Mouse (Mus musculus) macrophage (primary cell): Measurements from ENCODE around the gene Nt5c2. TPM values are rescaled to one million over a fixed set of nuclear protein-coding genes. Genes with fewer than 3 reads are reported as not detected.

ENCODE experiments used
- H3K27ac ChIP-seq: fragments of 350-480 bp; formaldehyde crosslinking; 2 replicates; pipeline ENCODE4 v1.9.0; 2021
- H3K36me3 ChIP-seq: fragments of 350-480 bp; formaldehyde crosslinking; 2 replicates; pipeline ENCODE4 v1.9.0; 2021; ENCODE audit errors: inconsistent target
- H3K4me3 ChIP-seq: fragments of 350-480 bp; formaldehyde crosslinking; 2 replicates; pipeline ENCODE4 v1.9.0; 2021; ENCODE audit errors: inconsistent target
- H3K79me2 ChIP-seq: fragments of 350-480 bp; formaldehyde crosslinking; 2 replicates; pipeline ENCODE4 v1.9.0; 2021; ENCODE audit errors: inconsistent target
- WGBS: methylation state at CpG from one replicate; pipeline ENCODE4 v1.1.7; 2026; ENCODE audit warnings: inconsistent platforms; ENCODE audit not compliant: missing documents; 5-methylcytosine and 5-hydroxymethylcytosine counted together
- polyA plus RNA-seq: library from polyadenylated mRNA; stranded (reverse); fragments of 250-400 nt; gene quantifications from 3 replicates; pipeline ENCODE4 v1.2.4, GENCODE M21; 2018; ENCODE audit warnings: inconsistent platforms

The Nt5c2 gene
- polyA plus RNA-seq, 1 experiment from 2014 or later = 47.8 TPM

DNA sequence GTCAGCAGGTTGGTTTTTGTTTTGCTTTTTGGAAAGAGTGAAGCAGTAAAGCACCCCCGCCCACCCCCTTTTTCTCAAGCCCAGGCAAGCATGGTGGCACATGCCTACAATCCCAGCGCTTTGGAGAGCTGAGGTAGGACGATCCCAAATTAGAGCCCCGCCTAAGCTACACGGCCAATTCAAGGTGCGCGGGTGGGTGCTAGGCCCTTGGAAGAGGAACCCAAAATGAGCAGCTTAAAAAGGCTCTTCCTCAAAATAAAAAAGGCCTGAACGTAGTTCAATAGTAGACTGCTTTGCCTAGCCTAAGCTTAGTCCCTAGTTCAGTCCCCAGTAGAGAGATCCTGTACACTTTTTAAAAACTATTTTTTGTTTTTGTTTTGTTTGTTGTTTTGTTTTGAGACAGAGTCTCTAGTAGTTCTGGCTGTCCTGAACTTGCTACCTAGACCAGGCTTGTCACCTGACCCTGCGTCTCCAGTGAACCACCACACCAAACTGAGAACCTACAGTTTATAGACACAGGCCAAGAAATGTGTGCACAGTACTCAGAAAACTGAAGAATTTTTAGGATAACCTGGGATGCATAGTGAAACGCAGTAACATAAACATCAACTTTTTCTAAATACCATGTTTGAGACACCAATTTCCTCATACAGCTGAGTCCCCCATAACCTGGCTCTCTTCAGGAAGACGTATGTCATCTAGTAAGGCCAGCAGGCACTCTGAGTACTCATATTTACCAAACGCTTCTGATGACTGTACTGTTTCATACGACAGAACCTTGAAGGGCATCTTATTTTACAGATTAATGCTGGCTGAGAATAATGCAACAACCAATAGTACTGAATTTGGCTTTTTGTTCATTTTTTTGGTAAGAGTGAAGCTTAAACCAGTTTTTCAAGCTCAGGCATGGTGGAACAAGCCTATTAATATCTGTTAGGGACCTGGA is 54.6 kb downstream of the Nt5c2 start:
- Histone ChIP-seq H3K36me3 (no peaks in the 10 kb centered on the region), H3K4me3 (peak overlapping the region; percentile 64), H3K27ac (peak overlapping the region; percentile 81), H3K79me2 (peaks cover 63% of the 10 kb centered on the region)
- WGBS = 20% methylated on average over 13 of the region's 13 CpGs

DNA sequence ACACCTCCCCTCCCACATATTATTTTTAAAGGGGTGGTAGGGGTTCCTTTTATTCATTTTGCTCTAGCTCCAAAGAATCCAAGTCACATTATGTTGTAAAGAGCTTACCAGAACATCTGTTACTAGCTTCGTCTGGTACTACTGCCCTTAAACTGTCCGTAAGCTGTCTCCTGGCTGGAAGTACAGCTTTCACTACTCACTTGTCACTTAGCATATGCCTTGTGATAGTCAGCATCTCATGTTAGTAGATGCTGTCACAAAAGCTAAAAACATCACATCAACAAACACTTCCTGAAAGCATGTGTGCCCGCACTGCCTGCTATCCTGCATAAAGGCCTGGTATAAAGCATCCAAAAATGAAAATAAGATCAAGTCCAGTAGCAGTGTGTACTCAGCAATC is 55.4 kb downstream of the Nt5c2 start:
- 75% methylated on average over 3 of the region's 3 CpGs for WGBS
- Histone ChIP-seq H3K79me2 (peaks cover 71% of the 10 kb centered on the region), H3K4me3 (peak overlapping the region; percentile 64; the same call in 1 of the 2 replicates), H3K36me3 (no peaks in the 10 kb centered on the region), H3K27ac (peak overlapping the region; percentile 81; the same call in 1 of the 2 replicates)

DNA sequence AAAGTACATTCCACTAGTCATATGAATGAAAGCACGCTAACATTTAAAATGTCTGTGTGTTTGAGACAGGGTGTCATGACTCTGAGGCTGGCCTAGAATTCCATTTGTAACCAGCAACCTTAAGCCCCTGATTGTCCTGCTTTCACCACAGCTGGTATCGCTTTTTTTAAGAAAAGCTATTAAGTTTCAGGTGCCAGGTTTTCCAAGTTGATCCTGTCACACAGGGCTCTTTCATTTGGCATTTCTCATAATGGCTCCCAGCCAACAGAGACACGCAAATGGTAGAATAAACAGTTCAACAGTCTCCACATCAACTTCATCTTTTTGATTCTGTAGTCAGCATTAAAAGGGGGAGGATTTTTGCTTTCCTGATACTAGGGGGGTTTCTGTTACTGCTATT is 56.4 kb downstream of the Nt5c2 start:
- H3K4me3 ChIP-seq = no peak overlapping the region
- no peaks in the 10 kb centered on the region for H3K36me3 ChIP-seq
- WGBS = 90% methylated on average over 3 of the region's 3 CpGs
- H3K27ac ChIP-seq = no peak overlapping the region
- H3K79me2 ChIP-seq = peaks cover 81% of the 10 kb centered on the region

DNA sequence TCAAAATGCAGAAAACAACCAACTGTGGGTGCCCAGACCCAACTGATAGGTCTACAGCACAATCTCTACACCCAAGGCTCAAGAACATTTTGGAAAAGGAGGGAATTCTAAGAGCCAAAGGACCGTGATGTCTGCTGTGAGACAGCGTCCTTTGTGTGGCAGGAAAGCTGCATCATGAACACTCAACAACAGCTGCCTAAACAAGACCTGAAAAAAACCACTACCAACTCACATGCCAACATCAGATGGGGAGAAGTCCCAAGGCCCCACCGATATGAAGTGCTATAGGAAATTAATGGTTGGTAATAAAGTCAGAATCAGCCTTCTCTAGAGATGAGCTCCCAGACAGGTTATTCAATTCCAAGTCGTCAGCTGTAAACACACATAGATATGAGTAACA is 57.0 kb downstream of the Nt5c2 start:
- Histone ChIP-seq H3K36me3 (no peaks in the 10 kb centered on the region), H3K79me2 (peaks cover 87% of the 10 kb centered on the region), H3K4me3 (no peak overlapping the region), H3K27ac (no peak overlapping the region)
- 92% methylated on average over 4 of the region's 4 CpGs for WGBS

DNA sequence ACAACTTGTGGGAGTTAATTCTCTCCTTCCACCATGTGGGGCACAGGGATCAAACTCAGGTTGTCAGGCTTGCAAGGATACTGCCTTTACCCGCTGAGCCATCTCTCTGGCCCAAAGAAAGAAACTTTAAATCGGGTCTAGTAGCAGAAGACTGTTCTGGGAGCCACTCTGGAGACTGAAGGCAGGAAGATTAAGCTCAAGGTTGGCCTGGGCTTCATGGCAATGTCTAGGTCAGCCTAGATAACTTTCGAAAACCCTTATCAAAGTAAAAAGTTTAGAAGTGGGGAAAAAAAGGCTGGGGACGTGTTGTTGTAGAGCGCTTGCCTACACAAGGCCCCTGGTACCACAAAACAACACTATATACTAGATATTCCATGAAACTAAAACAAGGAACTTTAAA is 58.0 kb downstream of the Nt5c2 start:
- no peaks in the 10 kb centered on the region for H3K36me3 ChIP-seq
- no peak overlapping the region for H3K4me3 ChIP-seq
- no peak overlapping the region for H3K27ac ChIP-seq
- peaks cover 96% of the 10 kb centered on the region for H3K79me2 ChIP-seq
- WGBS = 91% methylated on average over 5 of the region's 5 CpGs

DNA sequence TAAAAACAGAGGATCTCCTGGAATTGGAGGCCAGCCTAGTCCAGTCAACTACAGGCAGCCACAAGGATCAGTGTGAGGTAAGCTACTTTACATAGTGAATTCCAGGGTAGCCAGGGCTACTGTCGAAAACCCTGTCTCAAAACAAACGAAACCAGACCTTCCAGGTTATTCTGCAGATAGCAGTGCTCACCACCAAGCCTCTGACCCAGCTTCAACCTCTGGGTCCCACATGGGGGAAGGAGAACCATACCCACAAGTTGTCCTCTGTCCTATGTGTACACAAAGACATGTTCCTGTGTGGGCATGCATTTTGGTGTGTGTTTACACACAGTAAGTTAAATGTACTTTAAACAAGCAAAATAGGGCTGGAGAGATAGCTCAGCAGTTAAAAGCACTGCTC is 58.5 kb downstream of the Nt5c2 start:
- WGBS = 79% methylated on average over 2 of the region's 2 CpGs
- no peak overlapping the region for H3K4me3 ChIP-seq
- 0 out of 2 replicates have a peak, but pooled peaks cover 4% of the 10 kb centered on the region for H3K36me3 ChIP-seq
- peaks cover 100% of the 10 kb centered on the region for H3K79me2 ChIP-seq
- no peak overlapping the region for H3K27ac ChIP-seq

DNA sequence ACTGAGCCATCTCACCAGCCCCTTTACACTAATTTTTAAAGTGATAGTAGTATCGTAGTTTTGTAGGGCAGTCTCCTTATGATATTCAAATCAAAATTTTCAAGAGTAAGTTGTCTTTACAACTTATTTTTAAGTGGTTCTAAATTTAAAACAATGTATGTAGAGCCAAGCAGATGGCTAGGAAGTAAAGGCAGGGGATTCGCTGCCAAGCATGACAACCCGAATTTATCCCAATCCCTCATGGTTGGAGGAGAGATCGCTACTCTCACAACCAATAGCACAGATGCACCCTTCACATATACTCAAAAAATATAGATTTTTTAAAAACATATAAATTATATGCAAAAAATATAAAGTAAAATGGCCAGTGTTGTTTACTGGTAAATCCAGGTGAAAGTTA is 59.3 kb downstream of the Nt5c2 start:
- WGBS = 100% methylated on average over 4 of the region's 4 CpGs
- peaks cover 100% of the 10 kb centered on the region for H3K79me2 ChIP-seq
- H3K36me3 ChIP-seq = peaks cover 7% of the 10 kb centered on the region
- no peak overlapping the region for H3K4me3 ChIP-seq
- no peak overlapping the region for H3K27ac ChIP-seq

DNA sequence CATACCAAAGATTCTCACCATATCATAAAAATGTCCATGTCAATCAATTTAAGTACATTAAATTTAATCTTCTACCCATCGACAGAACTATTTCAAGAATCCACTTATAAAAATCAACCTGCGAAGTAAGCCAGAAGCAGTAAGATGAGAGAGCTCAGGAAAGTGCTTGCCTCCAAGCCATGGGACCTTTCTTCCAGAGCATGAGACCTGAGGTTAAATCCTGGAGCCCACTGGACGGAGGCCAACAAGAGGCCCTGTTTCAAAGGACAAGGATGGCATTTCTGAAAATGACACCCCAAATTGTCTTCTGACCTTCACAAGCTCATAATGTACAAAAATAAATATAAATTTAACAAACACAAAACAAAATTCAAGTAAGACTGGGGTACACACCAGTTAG is 61.4 kb downstream of the Nt5c2 start:
- 88% methylated on average over 3 of the region's 3 CpGs for WGBS
- Histone ChIP-seq H3K27ac (no peak overlapping the region), H3K36me3 (peaks cover 23% of the 10 kb centered on the region), H3K4me3 (no peak overlapping the region), H3K79me2 (peaks cover 100% of the 10 kb centered on the region)

DNA sequence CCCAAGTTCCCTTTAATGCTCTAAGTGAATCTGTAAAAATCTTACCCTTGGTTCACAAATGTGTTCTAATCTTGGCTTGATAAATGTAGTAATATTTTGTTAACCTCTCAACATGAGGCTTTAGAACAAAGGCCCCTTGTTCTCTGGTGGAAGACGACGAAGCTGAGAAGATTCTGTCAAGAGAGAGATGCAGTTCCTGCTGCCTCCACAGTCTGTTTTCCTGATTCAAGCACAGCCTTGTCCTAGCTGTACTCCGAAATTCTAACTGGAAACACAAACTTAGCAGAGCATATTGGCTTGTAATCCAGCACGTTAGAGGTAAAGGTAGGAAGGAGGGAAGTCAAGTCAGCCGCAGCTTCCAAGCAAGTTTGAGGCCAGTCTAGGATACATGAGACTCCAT is 62.0 kb downstream of the Nt5c2 start:
- peaks cover 28% of the 10 kb centered on the region for H3K36me3 ChIP-seq
- H3K79me2 ChIP-seq = peaks cover 100% of the 10 kb centered on the region
- H3K27ac ChIP-seq = no peak overlapping the region
- H3K4me3 ChIP-seq = no peak overlapping the region
- 97% methylated on average over 5 of the region's 5 CpGs for WGBS

DNA sequence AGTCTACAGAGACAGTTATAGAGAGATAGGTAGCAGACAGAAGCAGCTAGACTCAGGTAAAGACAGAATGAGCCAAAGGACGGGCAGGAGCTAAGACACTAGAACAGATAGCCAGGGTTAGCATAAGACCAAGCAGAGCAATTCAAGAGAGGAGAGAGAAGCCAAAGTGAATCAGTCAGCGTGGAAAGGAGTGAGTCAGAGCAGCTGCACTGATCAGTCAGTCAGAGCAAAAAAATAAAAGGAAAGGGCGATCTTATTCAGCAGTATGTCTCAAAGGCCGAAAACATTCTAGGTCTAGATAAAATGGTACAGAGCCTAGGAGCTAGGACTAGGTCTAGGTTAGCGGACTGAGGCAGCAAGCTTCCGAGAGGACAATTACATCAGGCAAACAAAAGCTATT is 70.6 kb downstream of the Nt5c2 start:
- 87% methylated on average over 6 of the region's 6 CpGs for WGBS
- Histone ChIP-seq H3K79me2 (peaks cover 100% of the 10 kb centered on the region), H3K4me3 (no peak overlapping the region), H3K36me3 (peaks cover 35% of the 10 kb centered on the region), H3K27ac (no peak overlapping the region)

DNA sequence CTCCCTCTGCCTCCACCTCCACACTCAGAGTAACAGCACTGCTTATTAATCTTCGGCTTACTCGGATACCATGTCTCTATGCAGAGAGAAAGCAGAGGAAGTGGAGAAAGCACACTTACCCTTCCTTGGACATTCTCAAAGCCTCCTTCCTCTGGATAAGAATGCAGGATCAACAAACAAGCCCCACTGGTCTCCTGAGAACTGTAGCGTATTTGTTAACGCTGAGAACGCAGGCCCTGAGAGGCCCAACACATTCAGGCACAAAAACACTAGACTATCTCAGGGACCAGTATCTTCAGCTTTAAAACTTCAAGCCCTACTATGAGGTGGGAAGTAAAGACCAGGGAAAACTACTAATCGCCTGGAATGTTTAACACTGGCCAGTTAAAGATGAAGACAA is 77.8 kb downstream of the Nt5c2 start:
- 72% methylated on average over 6 of the region's 6 CpGs for WGBS
- Histone ChIP-seq H3K4me3 (no peak overlapping the region), H3K36me3 (no peaks in the 10 kb centered on the region), H3K27ac (no peak overlapping the region; the same call in 1 of the 2 replicates), H3K79me2 (peaks cover 87% of the 10 kb centered on the region)

DNA sequence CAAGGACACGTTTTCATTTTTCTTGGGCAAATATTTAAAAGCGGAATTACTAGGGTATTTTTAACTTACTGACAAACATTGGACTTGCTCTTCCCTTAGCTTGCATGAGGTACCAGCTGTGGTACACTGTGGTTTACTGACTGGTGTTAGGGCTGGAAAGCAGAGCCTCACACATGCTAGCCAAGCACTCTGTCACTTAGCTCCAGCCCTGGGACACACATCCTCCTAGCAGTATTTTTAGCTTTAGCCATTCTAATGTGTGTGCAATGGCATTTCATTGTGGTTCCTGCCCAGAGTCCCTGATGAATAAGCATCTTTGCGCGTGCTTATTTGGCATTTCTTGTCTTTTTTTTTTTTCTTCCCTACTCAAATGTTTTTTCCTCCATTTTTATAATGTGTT is 80.9 kb downstream of the Nt5c2 start:
- peak overlapping the region; percentile 90 for H3K27ac ChIP-seq
- H3K79me2 ChIP-seq = peaks cover 87% of the 10 kb centered on the region
- 8% methylated on average over 4 of the region's 4 CpGs for WGBS
- no peak overlapping the region for H3K4me3 ChIP-seq
- no peaks in the 10 kb centered on the region for H3K36me3 ChIP-seq

DNA sequence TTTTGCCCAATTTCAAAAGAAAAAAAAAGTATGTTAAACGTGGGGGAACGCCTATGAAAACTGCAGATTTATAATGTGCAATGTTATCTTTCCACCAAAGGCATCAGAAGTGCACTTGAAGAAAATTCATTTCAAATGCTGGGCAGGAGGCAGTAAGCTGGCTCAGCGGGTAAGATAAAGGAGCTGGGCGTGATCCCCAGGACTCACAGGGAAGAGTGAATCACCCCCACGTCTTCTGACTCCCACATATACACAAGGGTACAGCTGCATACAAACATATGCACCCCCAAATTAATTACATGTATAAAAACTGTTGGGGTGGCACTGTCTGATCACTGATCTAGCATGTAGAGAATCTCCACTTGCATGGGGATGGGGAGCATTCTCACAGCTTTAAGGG is 82.3 kb downstream of the Nt5c2 start:
- Histone ChIP-seq H3K4me3 (no peak overlapping the region), H3K79me2 (peaks cover 87% of the 10 kb centered on the region), H3K27ac (peak overlapping the region; percentile 90), H3K36me3 (no peaks in the 10 kb centered on the region)
- WGBS = 87% methylated on average over 5 of the region's 5 CpGs

DNA sequence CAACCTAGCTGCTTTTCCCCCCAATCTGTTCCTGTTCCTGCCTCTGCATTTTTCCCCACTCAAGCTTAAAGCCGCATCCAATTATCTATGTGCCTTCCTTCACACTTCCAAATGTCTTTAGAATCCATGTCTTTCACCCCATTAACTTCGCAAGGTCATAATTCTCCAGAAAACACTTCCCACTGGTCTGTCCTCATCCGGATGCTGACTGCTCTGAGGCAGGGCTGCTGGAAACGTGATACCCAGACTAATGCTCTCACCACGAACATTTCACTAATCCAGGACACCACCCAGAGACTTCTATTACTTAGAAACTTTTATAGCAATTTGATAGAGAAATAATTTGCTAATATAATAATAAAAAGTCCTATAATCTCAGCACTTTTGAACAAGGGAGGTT is 84.9 kb downstream of the Nt5c2 start:
- WGBS = 90% methylated on average over 5 of the region's 5 CpGs
- Histone ChIP-seq H3K36me3 (no peaks in the 10 kb centered on the region), H3K27ac (0 out of 2 replicates have a peak overlapping the region, but pooled peaks have one; percentile 42), H3K4me3 (no peak overlapping the region), H3K79me2 (peaks cover 87% of the 10 kb centered on the region)

DNA sequence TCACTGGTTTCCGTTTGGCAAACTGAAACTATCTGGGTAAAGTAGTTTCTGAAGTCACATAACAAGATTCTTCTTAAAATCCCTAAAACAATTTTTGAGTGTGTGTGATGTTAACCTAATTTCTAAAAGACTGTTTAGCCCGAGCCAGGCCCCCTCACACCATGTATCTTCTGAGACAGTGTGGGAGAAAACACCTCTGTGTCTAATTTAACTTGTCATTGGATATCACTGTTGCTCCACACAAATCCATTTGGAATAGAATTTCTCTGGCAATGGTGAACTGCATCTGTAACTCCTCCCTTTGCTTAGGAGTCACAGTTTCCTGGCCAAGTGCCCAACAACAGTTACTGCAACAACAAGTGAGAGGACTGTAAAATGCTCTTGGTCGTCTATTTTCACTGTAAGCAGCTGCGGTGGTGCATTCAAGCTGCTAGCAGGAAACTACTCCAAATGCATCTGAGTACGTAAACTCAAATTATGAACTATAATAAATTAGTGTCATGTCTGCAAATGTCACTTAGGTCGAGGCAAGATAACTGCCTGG is 85.8 kb downstream of the Nt5c2 start:
- Histone ChIP-seq H3K27ac (peak overlapping the region; percentile 42), H3K79me2 (peaks cover 92% of the 10 kb centered on the region), H3K4me3 (no peak overlapping the region), H3K36me3 (0 out of 2 replicates have a peak, but pooled peaks cover 4% of the 10 kb centered on the region)
- WGBS = 21% methylated on average over 6 of the region's 6 CpGs
